Mouse (Mus musculus) heart, postnatal 0 days (tissue): ENCODE results near the gene Plpp1. TPM values are rescaled to one million over a fixed set of nuclear protein-coding genes. Genes with fewer than 3 reads are reported as not detected.

Experiments
- ATAC-seq: fragments of 200-750 bp; cut with Nextera tagmentation; 2 replicates; pipeline ENCODE4 v1.8.0; 2017; ENCODE audit warnings: low read depth, moderate number of reproducible peaks, moderate library complexity; ENCODE audit not compliant: insufficient read depth
- DNase-seq: peaks from one replicate; pipeline ENCODE4 v3.0.0-alpha.2; 2016; ENCODE audit warnings: low spot score
- H3K27ac ChIP-seq: fragments of 300-500 bp; sonication (generic); 2 replicates; pipeline ENCODE4 v1.5.1; 2014; ENCODE audit warnings: low read depth, mild to moderate bottlenecking
- H3K27me3 ChIP-seq: fragments of 300-500 bp; sonication (generic); 2 replicates; pipeline ENCODE4 v1.6.1; 2014; ENCODE audit warnings: low read length, mixed read lengths; ENCODE audit not compliant: control insufficient read depth, insufficient read depth
- H3K36me3 ChIP-seq: fragments of 300-500 bp; sonication (generic); replicated peaks from 2 replicates; pipeline ENCODE4 v1.6.1; 2014; ENCODE audit warnings: low read length, mixed read lengths; ENCODE audit not compliant: control insufficient read depth, insufficient read depth
- H3K4me1 ChIP-seq: fragments of 300-500 bp; sonication (generic); 2 replicates; pipeline ENCODE4 v1.6.1; 2014; ENCODE audit warnings: antibody characterized with exemption; ENCODE audit not compliant: control insufficient read depth, insufficient read depth
- H3K4me2 ChIP-seq: fragments of 300-500 bp; sonication (generic); 2 replicates; pipeline ENCODE4 v1.6.1; 2014; ENCODE audit warnings: low read depth, mild to moderate bottlenecking, low read length, moderate library complexity
- H3K4me3 ChIP-seq: fragments of 300-500 bp; sonication (generic); 2 replicates; pipeline ENCODE4 v1.5.1; 2014; ENCODE audit warnings: low read depth, low read length
- H3K9ac ChIP-seq: fragments of 300-500 bp; sonication (generic); replicated peaks from 2 replicates; pipeline ENCODE4 v1.6.1; 2014; ENCODE audit warnings: low read depth, low read length, mixed read lengths
- H3K9me3 ChIP-seq: fragments of 300-500 bp; sonication (generic); replicated peaks from 2 replicates; pipeline ENCODE4 v1.6.1; 2016; ENCODE audit warnings: low read length; ENCODE audit not compliant: control insufficient read depth
- CTCF ChIP-seq: IDR thresholded peaks from 2 replicates; pipeline ENCODE4 v1.5.1; 2016; ENCODE audit warnings: antibody characterized with exemption, control low read depth, low read depth
- EP300 ChIP-seq: IDR thresholded peaks from 2 replicates; pipeline ENCODE4 v1.6.1; 2016; ENCODE audit warnings: antibody characterized with exemption, low read depth
- WGBS: fragments of 180-500 bp; shearing (Covaris S2); extraction: QIAGEN DNeasy Blood & Tissue Kit; methylation state at CpG from one replicate; pipeline ENCODE4 v1.1.7; 2014; 5-methylcytosine and 5-hydroxymethylcytosine counted together
- polyA plus RNA-seq: library from polyadenylated mRNA; unstranded; fragments of >200 nt; fragmentation: Nextera tagmentation; extraction: Ambion mirVana; gene quantifications from 2 replicates; pipeline ENCODE4 v1.2.1, GENCODE M21; 2015
- total RNA-seq: library from RNA; depleted of rRNA; stranded (reverse); fragments of >200 nt; gene quantifications from 2 replicates; pipeline ENCODE4 v1.2.3, GENCODE M21; 2014; ENCODE audit warnings: low replicate concordance

The Plpp1 gene
- total and polyA plus RNA-seq, 2 experiments from 2014 or later, result 101 to 129 TPM

DNA sequence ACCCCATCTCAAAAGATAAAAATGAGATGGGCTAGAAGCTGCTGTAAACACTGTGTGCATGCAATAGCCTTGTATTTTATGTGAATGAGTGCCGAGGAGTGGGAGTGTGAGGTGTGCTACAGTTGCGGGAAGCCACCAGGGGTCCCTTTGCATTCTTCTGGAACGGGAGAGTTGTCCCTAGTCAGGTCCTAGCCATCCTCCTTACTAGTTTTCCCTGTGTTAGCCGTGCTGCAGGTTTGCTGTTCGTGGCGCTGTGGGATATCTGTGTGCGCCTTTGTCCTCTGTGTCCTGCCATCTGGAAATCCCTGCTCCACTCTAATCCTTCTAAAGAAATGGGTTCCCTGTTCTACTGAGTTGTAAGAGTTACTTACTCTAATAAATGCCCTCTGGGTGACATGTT, 57.3 kb downstream of the Plpp1 start:
- WGBS, result 78% methylated on average over 7 of the region's 7 CpGs

DNA sequence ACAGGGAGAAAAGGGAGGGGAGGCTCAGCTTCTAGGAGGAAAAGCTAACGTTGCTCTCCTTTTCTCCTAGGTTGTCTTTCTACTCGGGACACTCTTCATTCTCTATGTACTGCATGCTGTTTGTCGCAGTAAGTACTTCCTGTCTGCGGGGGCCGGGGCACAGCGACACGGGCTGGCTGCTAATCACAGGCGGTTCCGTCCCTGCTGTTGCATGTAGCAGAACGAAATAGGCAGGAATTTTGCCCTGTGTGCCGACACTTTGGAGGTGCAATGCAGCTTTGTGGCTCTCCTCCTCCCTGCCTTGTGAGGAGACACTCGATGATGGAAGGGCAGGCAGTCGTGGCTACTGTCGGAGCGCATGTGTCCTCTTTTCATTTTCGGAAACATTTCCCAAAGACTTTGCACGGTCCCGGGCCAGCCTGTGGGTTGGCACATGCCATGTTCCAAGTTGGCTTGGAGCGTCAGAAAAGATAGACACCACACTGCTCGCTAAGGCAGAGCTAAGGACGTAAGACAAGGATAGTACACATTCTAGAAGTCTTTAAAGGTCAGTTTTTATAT, 59.1 kb downstream of the Plpp1 start:
- 85% methylated on average over 21 of the region's 21 CpGs for WGBS
- no peak overlapping the region for H3K4me2 ChIP-seq
- DNase-seq, result no peak
- H3K4me1 ChIP-seq, result 0 out of 2 replicates have a peak, but pooled peaks cover 6% of the 10 kb centered on the region
- peaks cover 56% of the 10 kb centered on the region for H3K36me3 ChIP-seq
- no peak overlapping the region for H3K9ac ChIP-seq
- H3K27me3 ChIP-seq, result no peaks in the 10 kb centered on the region
- H3K27ac ChIP-seq, result no peak overlapping the region
- ATAC-seq, result no peak
- no peaks in the 10 kb centered on the region for H3K9me3 ChIP-seq
- TF ChIP-seq CTCF, result no peak
- TF ChIP-seq EP300, result no peak
- no peak overlapping the region for H3K4me3 ChIP-seq

More for the DNA sequence above, 57.3 kb downstream of the Plpp1 start:
- ATAC-seq (no peak), DNase-seq (no peak)
- H3K4me2 ChIP-seq, result no peak overlapping the region
- H3K4me1 ChIP-seq, result 0 out of 2 replicates have a peak, but pooled peaks cover 6% of the 10 kb centered on the region
- H3K27ac ChIP-seq, result no peak overlapping the region
- H3K9me3 ChIP-seq, result no peaks in the 10 kb centered on the region
- H3K4me3 ChIP-seq, result no peak overlapping the region
- no peaks in the 10 kb centered on the region for H3K27me3 ChIP-seq
- H3K36me3 ChIP-seq, result peaks cover 40% of the 10 kb centered on the region
- TF ChIP-seq CTCF (no peak), EP300 (no peak)
- H3K9ac ChIP-seq, result no peak overlapping the region

DNA sequence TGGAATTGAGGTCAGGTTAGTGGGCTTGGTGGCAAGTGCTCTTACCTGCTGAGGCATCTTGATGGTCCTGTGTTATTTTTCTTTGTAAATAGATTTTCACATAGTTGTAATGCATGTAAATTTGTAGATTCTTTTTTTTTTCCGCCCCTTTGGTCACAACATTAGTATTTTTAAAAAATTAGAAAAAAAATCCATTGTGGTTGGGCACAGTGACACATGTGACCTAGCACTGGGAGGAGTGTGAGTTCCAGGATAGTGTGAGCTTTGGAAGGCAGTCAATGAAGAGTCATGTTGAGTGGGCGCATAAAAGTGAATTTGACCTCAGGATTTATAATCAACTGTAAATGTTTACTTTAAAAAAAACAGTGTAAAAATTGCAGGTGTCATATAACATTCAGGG, 59.8 kb downstream of the Plpp1 start:
- H3K4me2 ChIP-seq, result no peak overlapping the region
- H3K36me3 ChIP-seq, result peaks cover 59% of the 10 kb centered on the region
- H3K9me3 ChIP-seq, result no peaks in the 10 kb centered on the region
- H3K27me3 ChIP-seq, result no peaks in the 10 kb centered on the region
- TF ChIP-seq EP300, result no peak
- TF ChIP-seq CTCF, result no peak
- H3K27ac ChIP-seq, result no peak overlapping the region
- no peak overlapping the region for H3K9ac ChIP-seq
- DNase-seq, result no peak
- H3K4me3 ChIP-seq, result no peak overlapping the region
- ATAC-seq, result no peak
- H3K4me1 ChIP-seq, result 0 out of 2 replicates have a peak, but pooled peaks cover 6% of the 10 kb centered on the region
- 93% methylated on average over 2 of the region's 2 CpGs for WGBS

DNA sequence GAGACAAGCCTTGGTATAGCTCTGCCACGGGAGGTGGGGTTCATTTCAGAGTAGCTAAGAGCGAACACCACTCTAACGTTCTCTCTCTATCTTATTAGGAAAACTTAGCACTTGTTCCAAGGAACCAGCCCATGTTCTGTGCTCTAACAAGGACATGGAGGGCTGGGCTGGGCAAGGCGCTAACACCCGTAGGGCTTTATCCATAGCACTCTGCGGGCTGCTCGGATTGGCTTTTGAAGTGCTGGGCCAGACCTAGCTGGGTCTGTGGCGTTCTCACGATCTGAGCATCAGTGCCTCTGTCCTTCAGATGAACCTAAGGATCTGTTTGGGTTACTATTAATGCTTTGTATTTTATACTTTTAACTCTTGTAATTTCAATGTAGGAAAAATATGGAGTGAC, 60.3 kb downstream of the Plpp1 start:
- H3K4me3 ChIP-seq, result no peak overlapping the region
- H3K4me2 ChIP-seq, result no peak overlapping the region
- H3K27me3 ChIP-seq, result no peaks in the 10 kb centered on the region
- WGBS, result 92% methylated on average over 9 of the region's 9 CpGs
- 0 out of 2 replicates have a peak overlapping the region, but pooled peaks have one; percentile 58 for H3K27ac ChIP-seq
- DNase-seq, result no peak
- TF ChIP-seq EP300 (no peak), CTCF (no peak)
- no peak for ATAC-seq
- no peak overlapping the region for H3K9ac ChIP-seq
- H3K4me1 ChIP-seq, result 0 out of 2 replicates have a peak, but pooled peaks cover 6% of the 10 kb centered on the region
- H3K9me3 ChIP-seq, result no peaks in the 10 kb centered on the region
- H3K36me3 ChIP-seq, result peaks cover 65% of the 10 kb centered on the region

DNA sequence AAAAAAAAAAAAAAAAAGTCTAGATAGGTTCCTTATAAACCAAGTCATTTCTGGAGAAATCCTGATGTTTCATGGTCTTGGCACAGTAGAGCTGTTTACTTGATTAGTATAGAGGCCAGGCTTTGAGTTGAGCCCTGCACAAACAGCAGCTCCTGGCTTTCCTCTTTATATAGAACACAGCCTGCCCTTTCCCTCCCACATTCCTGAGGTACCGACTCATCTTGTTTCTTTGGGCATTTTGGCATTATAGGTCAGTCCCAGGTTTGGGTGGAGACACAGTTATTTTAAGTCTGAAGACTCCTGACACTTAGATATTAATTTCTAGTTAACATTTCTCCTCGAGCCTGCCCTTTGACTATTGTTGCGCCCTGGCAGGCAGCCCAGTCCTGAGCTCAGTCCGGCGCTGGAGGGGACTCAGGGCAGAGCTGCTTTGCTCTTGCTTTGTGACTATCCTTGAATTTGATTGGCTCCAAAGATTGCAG, 61.3 kb downstream of the Plpp1 start:
- peak overlapping the region; percentile 58 for H3K27ac ChIP-seq
- H3K4me2 ChIP-seq, result peak overlapping the region; percentile 4; the same call in 1 of the 2 replicates
- H3K4me1 ChIP-seq, result 0 out of 2 replicates have a peak, but pooled peaks cover 6% of the 10 kb centered on the region
- TF ChIP-seq EP300 (no peak), CTCF (no peak)
- WGBS, result 5% methylated on average over 5 of the region's 5 CpGs
- ATAC-seq (peak; percentile 80), DNase-seq (peak; percentile 67)
- no peaks in the 10 kb centered on the region for H3K27me3 ChIP-seq
- no peak overlapping the region for H3K4me3 ChIP-seq
- no peak overlapping the region for H3K9ac ChIP-seq
- peaks cover 67% of the 10 kb centered on the region for H3K36me3 ChIP-seq
- H3K9me3 ChIP-seq, result no peaks in the 10 kb centered on the region

DNA sequence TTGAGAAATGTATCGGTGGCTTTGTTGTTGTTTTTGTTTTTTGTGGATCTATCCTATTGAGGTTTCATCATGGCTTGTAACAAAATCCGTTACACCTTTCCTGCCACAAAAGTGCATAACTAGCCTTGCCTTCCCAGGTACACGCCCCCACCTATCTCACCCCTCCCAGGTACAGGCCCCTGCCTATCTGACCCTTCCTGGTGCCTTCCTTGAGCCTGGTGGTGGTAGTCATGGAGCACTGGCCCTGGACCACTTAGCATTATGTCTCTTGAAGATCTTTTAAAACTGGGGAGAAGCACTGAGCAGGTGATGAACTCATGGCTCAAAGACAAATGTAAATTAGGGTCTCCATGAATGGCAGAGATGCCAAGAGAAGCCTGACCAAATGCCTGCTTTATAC, 61.8 kb downstream of the Plpp1 start:
- DNase-seq (no peak), ATAC-seq (peak; percentile 36; the same call in 1 of the 2 replicates)
- Histone ChIP-seq H3K27me3 (no peaks in the 10 kb centered on the region), H3K9ac (no peak overlapping the region), H3K9me3 (no peaks in the 10 kb centered on the region), H3K36me3 (peaks cover 67% of the 10 kb centered on the region), H3K4me3 (no peak overlapping the region), H3K4me1 (0 out of 2 replicates have a peak, but pooled peaks cover 6% of the 10 kb centered on the region), H3K27ac (peak overlapping the region; percentile 58), H3K4me2 (no peak overlapping the region)
- TF ChIP-seq CTCF (no peak), EP300 (no peak)
- WGBS, result 69% methylated on average over 3 of the region's 3 CpGs
